Mouse (Mus musculus): ENCODE results near the gene Flot1.

- no peak for TF ChIP-seq CTCF (IDR thresholded peaks at IDR 0.05; ENCODE audit: borderline replicate concordance, insufficient read depth, low read depth, low read length)
- TF ChIP-seq POLR2A (IDR thresholded peaks at IDR 0.05; ENCODE audit: borderline replicate concordance, insufficient read depth, low read length) = no peak
Observed at GRCm38 (mm10) chr17:35815836-35816235, 7.2 kb upstream of the Flot1 start.
